ENCODE assay signal across 8 mouse cellular contexts in the genomic region with DNA sequence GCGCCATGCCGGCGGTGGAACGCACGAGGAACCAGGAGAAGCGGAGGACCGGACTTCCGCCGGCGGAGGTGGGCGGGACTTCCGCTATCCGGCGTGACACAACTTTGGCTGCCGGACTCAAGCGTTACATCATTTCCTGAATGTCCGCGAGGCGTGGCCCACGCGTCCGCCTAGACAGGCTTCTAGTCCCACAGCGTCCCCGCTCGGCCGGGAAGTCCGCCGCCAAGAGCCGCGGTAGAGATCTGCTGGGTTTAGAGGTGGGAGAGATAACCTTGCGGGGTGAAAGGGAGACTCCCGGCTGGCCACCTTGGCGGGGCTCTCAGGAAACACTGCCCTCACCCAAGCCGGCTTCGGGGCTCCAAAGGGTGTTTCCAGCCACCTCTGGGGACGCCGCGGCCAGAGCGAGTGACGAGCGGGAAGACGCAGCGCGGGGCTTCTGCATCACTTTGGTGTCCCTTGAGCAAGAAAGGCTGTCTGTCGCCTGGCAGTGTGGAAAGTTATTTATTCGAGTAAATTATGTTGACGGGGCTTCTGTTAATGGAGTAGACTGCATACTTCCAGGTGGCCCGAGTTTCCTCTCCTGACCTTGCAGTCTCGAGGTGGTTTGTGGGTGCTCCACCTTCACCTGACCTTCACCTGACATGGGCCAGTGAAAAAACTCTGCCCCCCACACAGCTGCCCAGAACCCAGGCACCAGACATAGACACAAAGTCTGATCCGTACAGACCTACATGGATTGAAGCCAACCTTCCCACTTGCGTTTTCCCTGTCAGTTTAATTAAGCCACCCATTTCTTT. TPM values are rescaled to one million over a fixed set of nuclear protein-coding genes. Genes with fewer than 3 reads are reported as not detected.
A peak's percentile ranks its signal among the peaks of the same experiment; 100 is the strongest.
DNase-seq lines count a peak whose midpoint lies in the region; ATAC-seq and TF ChIP-seq lines count a peak whose summit lies in the region.

Gtpbp4 (minus strand) TSS at position 94 of the 797 bp plus-strand sequence.

- intact Hi-C loops in heart, adult 2 months (cut with DNase I) = loop anchor here (1.0 to 5.0 kb wide), 4 partner anchors 97 to 281 kb away; partner anchors contain the start of genes Dip2c, Larp4b and Wdr37

- ATAC-seq in embryonic facial prominence, embryonic 14.5 days (ENCODE audit: low read depth) = peak; percentile 99
- ATAC-seq in limb, embryonic 13.5 days (ENCODE audit: low FRiP score, low read depth) = peak; percentile 97
- peak; percentile 99 for ATAC-seq in midbrain, embryonic 16.5 days

- peaks cover 7% of the 10 kb centered on the region for H3K4me1 ChIP-seq in embryonic facial prominence, embryonic 14.5 days (ENCODE audit: control insufficient read depth, insufficient read depth, low read length)
- peaks cover 4% of the 10 kb centered on the region for H3K4me1 ChIP-seq in heart, adult 2 months (ENCODE audit: control insufficient read depth, insufficient read depth, low read length)
- H3K4me1 ChIP-seq in limb, embryonic 13.5 days = peaks cover 12% of the 10 kb centered on the region
- H3K4me1 ChIP-seq in midbrain, embryonic 16.5 days (ENCODE audit: control insufficient read depth, insufficient read depth, low read length) = peaks cover 14% of the 10 kb centered on the region

- H3K27ac ChIP-seq in embryonic facial prominence, embryonic 14.5 days (replicated peaks; ENCODE audit: low read depth, low read length) = peak within 1 kb of the TSS; percentile 78
- H3K27ac ChIP-seq in heart, adult 2 months = peak within 1 kb of the TSS; percentile 96
- peak within 1 kb of the TSS; percentile 69 for H3K27ac ChIP-seq in limb, embryonic 13.5 days
- H3K27ac ChIP-seq in midbrain, embryonic 16.5 days (ENCODE audit: low read length) = peak within 1 kb of the TSS; percentile 88

- no peaks in the 10 kb centered on the region for H3K27me3 ChIP-seq in embryonic facial prominence, embryonic 14.5 days (replicated peaks; ENCODE audit: control insufficient read depth, insufficient read depth, low read length)
- H3K27me3 ChIP-seq in heart, adult 2 months (ENCODE audit: control insufficient read depth, insufficient read depth, low read length) = no peaks in the 10 kb centered on the region
- H3K27me3 ChIP-seq in limb, embryonic 13.5 days = no peaks in the 10 kb centered on the region
- H3K27me3 ChIP-seq in midbrain, embryonic 16.5 days (ENCODE audit: control insufficient read depth, insufficient read depth, low read depth, low read length) = no peaks in the 10 kb centered on the region

- H3K4me2 ChIP-seq in embryonic facial prominence, embryonic 14.5 days (ENCODE audit: low read depth, low read length) = peak within 1 kb of the TSS; percentile 95
- peak within 1 kb of the TSS; percentile 91 for H3K4me2 ChIP-seq in limb, embryonic 13.5 days (replicated peaks)
- peak within 1 kb of the TSS; percentile 73 for H3K4me2 ChIP-seq in midbrain, embryonic 16.5 days (ENCODE audit: low read length)

- TF ChIP-seq POLR2A in heart, adult 2 months (IDR thresholded peaks at IDR 0.05; ENCODE audit: insufficient read depth, low read depth, low read length) = peak; percentile 83

- WGBS in embryonic facial prominence, embryonic 14.5 days = under 1% methylated on average over 45 of the region's 51 CpGs
- under 1% methylated on average over 51 of the region's 51 CpGs for WGBS in heart, adult 2 months
- WGBS in limb, embryonic 13.5 days = under 1% methylated on average over 51 of the region's 51 CpGs
- under 1% methylated on average over 51 of the region's 51 CpGs for WGBS in midbrain, embryonic 16.5 days

- H3K9ac ChIP-seq in embryonic facial prominence, embryonic 14.5 days (ENCODE audit: low read depth, low read length) = peak within 1 kb of the TSS; percentile 87
- H3K9ac ChIP-seq in heart, adult 2 months (ENCODE audit: low read depth, low read length) = peak within 1 kb of the TSS; percentile 86
- peak within 1 kb of the TSS; percentile 88 for H3K9ac ChIP-seq in limb, embryonic 13.5 days
- H3K9ac ChIP-seq in midbrain, embryonic 16.5 days (ENCODE audit: low read depth, low read length) = peak within 1 kb of the TSS; percentile 95

- peak; percentile 94 for TF ChIP-seq CTCF in heart, adult 2 months (IDR thresholded peaks at IDR 0.05)

- TF ChIP-seq EP300 in heart, adult 2 months (IDR thresholded peaks at IDR 0.05; ENCODE audit: insufficient read depth, low read depth, low read length) = peak; percentile 80; the same call in 1 of the 2 replicates

- H3K4me3 ChIP-seq in embryonic facial prominence, embryonic 14.5 days (ENCODE audit: low read depth, low read length) = peak within 1 kb of the TSS; percentile 98
- peak within 1 kb of the TSS; percentile 94 for H3K4me3 ChIP-seq in heart, adult 2 months
- peak within 1 kb of the TSS; percentile 98 for H3K4me3 ChIP-seq in limb, embryonic 13.5 days
- peak within 1 kb of the TSS; percentile 99 for H3K4me3 ChIP-seq in midbrain, embryonic 16.5 days (ENCODE audit: low read depth, low read length)

- no peaks in the 10 kb centered on the region for H3K9me3 ChIP-seq in embryonic facial prominence, embryonic 14.5 days (ENCODE audit: control insufficient read depth, low read length)
- no peaks in the 10 kb centered on the region for H3K9me3 ChIP-seq in limb, embryonic 13.5 days
- no peaks in the 10 kb centered on the region for H3K9me3 ChIP-seq in midbrain, embryonic 16.5 days (replicated peaks; ENCODE audit: control insufficient read depth, low read length, poor library complexity, severe bottlenecking)

- DNase-seq in 3T3-L1 (ENCODE audit: low read depth, low spot score) = peak; percentile 96
- peak; percentile 81 to 88 for DNase-seq in adrenal gland, postnatal 4 days (ENCODE audit: low spot score in 2 of 2)
- DNase-seq in embryonic facial prominence, embryonic 14.5 days (ENCODE audit: low spot score) = peak; percentile 99
- DNase-seq in heart, adult 2 months = peak; percentile 97
- DNase-seq in kidney, adult 8-10 months = peak; percentile 97
- peak; percentile 90 to 97 for DNase-seq in spleen, postnatal 10 days (ENCODE audit: low spot score in 2 of 2)

- H3K79me2 ChIP-seq in heart, adult 2 months (replicated peaks; ENCODE audit: control insufficient read depth, insufficient read depth, low read length) = peaks cover 7% of the 10 kb centered on the region; the same call in 1 of the 2 replicates

- H3K36me3 ChIP-seq in embryonic facial prominence, embryonic 14.5 days (ENCODE audit: control insufficient read depth, insufficient read depth, low read length) = peaks cover 7% of the 10 kb centered on the region; the same call in 1 of the 2 replicates
- H3K36me3 ChIP-seq in heart, adult 2 months (ENCODE audit: control insufficient read depth, insufficient read depth, low read length) = peaks cover 5% of the 10 kb centered on the region; the same call in 1 of the 2 replicates
- peaks cover 5% of the 10 kb centered on the region; the same call in 1 of the 2 replicates for H3K36me3 ChIP-seq in limb, embryonic 13.5 days
- no peaks in the 10 kb centered on the region for H3K36me3 ChIP-seq in midbrain, embryonic 16.5 days (ENCODE audit: control insufficient read depth, insufficient read depth, low read length)

RNA-seq across cellular contexts. Expression of gene Gtpbp4, which starts in this region (rescaled TPM):
- total RNA-seq in adrenal gland, postnatal 4 days (2021) = 10 to 100 TPM; 55.4 to 63.4 TPM
- polyA plus RNA-seq in embryonic facial prominence, embryonic 14.5 days (2014; fragmentation: Nextera tagmentation; extraction: Ambion mirVana) = 75.6 and 78.2 TPM in 2 replicates
- total RNA-seq in heart, adult 2 months (2021) = 10 to 100 TPM; 36.9 to 37.9 TPM
- 7.1 and 17.1 TPM in 2 replicates for polyA plus RNA-seq in heart, adult 2 months (2012; rRNA removed)
- polyA plus RNA-seq in limb, embryonic 13.5 days (2015; fragmentation: Nextera tagmentation; extraction: Ambion mirVana) = 93.0 and 95.0 TPM in 2 replicates
- 57.0 and 63.2 TPM in 2 replicates for polyA plus RNA-seq in midbrain, embryonic 16.5 days (2015; fragmentation: Nextera tagmentation; extraction: Ambion mirVana)

Comparison
In these comparisons a context has a peak if more than half of its experiments do, and no peak if none do; other contexts are left out.
1. Peak in every context shown above with its lines: DNase-seq, ATAC-seq, H3K4me3 ChIP-seq and H3K27ac ChIP-seq.